Mouse (Mus musculus) lung, adult 18-20 months (tissue): Measurements from ENCODE around the gene Tspoap1.

ENCODE experiments used
- DNase-seq, 2 experiments: peaks; one replicate each; pipeline ENCODE4 v3.0.0; 2022; ENCODE audit warnings: mixed read lengths in 2 of 2

Gene Tspoap1

DNA sequence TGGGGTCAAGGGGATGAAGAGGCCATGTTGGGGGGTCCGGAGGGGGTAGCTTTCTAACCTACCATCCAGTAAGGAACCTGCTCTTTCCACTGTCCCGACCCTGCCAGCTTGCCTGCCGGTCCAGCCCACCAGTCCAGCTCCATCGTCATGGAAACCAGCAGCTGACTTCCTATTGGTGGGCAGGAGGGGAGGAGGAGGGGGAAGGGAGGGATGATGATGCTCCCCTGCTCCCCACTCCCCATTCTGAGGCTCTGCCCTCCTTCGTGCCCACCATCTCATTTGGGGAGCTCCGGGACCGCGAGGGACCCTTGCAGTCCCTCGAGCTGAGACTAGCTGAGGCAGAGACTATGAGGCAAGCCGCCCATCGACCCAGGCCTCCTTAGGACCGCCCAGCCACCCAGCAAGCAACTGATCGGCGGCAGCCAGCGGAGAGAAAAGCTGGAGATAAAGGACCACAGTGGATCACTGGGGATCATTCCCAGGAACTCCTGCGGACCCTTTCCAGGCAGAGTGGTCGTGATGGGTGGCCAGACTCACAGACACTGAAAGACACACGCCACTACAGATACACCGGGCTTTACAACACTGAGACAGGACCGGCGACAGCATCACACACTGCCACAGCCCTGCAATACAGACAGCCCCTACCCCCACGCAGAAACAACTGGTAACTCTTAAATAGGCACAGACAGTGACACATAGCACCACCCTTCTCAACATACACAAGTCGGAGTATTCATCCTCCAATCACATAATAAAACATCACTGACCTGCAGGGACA lies at the start of gene Tspoap1:
TSS of gene Tspoap1 (plus strand) at position 241 of the 781 bp plus-strand sequence.
- no peak for DNase-seq

DNA sequence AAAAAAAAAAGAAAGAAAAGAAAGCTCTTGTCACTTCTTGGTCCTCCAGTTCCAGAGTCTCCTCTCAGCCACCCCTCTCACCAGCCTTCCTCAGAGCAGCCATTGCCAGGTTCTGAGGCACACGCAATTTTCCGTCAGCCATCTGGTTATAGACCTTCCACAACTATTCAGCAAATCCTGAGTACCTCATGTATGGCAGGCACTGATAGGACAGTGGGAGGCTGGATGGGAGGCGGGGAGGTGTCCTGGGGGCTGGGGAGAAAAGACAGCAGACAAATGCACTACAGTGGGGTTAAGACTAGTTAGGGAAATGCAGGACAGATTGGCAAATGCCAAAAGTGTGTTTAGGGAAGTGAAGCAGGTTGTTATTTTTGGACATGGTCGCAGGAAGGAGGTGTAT lies 48.2 kb upstream of the Tspoap1 start:
- DNase-seq, result no peak

DNA sequence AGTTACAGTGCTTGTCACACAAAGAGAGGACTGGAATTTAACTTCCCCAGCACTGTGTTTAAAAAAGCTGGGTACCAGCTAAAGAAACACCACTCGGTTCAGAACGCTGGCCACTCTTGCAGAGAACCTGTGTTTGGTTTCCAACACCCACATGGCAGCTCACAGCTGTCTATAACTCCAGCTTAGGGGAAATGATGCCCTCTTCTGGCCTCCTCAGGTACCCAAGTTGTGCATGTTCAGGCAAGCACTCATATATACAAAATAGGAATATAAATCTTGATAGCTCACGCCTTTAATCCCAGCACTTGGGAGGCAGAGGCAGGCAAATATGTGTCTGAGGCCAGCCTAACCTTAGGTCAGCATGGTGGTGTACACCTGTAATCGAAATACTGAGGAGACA lies 44.3 kb upstream of the Tspoap1 start:
- DNase-seq, result no peak

DNA sequence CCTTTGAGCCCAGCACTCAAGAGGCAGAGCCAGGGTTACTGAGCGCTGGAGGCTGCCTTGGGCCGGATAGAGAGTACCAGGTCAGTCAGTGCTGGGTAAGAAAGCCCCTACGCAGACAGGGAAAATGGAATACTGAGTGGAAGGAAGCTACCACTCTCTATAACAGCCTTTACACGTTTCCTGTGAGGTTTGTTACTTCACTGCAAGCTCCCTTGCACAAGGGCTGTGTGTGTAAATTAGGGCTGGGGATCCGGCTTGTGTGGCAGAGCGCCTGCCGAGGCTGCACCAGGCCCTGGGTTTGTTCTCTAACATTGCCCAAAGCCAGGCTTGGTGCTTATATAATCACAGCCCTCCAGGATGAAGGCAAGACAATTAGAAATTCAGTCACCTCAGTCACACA lies 40.8 kb upstream of the Tspoap1 start:
- DNase-seq, result no peak

DNA sequence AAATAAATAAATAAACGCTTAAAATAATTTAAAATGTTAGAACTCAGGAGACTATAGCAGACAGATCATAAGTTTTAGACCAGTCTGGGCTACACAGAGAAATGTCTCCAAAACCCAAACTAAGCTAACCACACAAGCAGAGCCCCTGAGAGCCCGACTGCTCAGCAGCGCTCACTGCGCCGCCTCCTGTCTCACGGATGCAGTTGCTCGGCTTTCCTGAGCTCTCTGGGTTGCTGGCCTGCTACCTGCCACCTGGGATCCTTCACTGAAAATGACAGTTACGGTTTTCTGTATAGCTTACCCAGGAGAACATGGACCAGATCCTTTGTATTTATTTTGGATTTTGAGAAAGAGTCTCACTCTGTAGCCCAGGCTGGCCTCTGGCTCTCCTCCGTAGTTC lies 40.0 kb upstream of the Tspoap1 start:
- DNase-seq, result no peak

DNA sequence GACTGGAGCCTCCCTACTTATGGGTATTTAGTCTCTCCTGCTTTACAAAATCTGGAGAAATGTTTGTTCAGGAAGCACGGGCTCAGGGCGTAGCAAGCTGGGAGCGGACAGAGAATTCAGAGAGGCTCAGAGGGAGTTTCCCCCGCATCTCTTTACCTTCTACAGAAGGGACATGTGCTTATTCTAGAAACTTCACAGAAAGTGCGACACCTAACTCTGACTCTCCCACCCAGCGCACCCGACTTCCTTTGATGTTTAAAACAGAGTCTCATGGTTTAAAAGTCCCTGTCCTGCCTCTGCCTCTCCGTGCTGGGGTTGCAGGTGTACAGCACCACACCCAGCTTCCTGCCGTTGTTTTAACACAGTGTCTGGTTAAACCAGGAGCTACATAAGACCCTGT lies 39.5 kb upstream of the Tspoap1 start:
- DNase-seq, result no peak

DNA sequence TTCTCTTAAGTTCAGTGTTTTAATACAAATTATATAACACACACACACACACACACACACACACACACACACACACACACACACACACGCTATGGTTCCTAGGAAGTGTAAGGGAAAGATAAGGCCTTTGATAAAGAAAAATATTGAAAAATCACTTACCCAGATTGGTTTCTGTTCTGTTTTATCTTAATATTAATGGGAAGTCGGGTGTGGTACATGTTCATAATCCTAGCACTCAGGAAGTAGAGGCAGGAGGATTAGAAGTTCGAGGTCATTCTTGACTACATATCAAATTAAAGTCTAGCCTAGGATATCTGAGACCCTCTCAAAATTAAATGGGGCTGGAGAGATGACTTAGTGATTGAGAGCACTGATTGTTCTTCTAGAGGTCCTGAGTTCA lies 38.2 kb upstream of the Tspoap1 start:
- DNase-seq, result no peak

DNA sequence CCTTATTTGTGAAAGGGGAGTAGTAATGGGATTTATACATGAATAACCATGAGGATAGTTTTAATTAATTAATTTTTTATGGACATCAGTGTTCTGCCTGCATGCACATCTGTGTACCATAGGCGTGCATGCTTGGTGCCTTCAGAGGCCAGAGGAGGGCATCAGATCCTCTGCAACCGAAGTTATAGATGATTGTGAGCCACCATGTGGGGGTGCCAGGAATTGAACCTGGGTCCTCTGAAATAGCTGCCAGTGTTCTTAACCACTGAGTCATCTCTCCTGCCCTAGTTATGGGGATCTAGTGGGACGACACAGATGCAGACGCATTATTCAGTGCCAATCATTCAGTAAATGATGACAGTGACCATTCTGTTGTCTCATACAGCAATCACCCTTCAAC lies 37.5 kb upstream of the Tspoap1 start:
- DNase-seq, result no peak

DNA sequence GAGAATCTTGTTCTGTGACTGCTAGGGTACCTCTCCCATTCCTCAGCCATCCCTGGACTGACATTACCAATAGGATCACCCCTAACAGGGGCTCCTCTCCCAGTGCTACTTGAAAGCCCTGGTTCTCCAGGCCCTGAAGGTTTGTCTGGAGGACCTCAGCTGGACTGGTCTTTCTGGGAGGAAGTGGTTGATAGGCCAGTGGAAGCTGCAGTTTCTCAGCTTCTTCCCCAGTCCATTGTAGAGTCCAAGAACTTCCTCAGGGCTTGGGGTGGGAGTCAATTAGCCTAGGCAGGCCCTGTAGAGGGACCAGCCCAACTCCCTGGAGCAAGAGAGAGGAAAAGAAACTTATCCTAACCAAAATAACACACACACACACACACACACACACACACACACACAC lies 34.8 kb upstream of the Tspoap1 start:
- DNase-seq, result no peak

DNA sequence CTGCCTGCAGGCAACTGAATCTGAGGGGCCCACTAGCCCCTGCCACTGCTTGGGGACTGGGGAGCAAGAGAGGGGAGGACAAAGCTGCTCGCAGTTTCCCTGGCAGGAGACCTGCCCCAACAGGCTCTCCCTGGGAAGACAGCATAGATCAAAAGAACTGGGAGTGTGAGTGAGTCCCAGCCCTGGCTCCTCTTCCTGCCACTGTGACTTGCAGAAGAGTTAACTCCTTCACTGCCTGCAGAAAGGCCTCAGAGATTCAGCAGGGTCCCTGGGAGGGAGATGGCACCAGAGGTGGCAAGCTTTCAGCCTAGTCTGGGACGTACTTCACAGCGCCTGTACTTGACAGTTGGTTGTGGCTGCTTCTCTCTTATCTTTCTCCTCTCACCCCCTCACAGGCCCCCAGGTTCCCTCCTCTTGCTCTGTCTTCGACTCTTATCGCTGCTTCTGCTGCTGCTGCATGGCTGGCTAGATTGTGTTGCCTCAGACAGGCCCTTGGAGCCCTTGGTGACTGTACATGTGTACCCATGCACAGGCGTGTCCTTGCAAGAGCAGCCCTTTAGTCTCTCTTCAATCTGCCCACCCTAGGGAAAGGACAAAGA lies 34.3 kb upstream of the Tspoap1 start:
- no peak for DNase-seq

DNA sequence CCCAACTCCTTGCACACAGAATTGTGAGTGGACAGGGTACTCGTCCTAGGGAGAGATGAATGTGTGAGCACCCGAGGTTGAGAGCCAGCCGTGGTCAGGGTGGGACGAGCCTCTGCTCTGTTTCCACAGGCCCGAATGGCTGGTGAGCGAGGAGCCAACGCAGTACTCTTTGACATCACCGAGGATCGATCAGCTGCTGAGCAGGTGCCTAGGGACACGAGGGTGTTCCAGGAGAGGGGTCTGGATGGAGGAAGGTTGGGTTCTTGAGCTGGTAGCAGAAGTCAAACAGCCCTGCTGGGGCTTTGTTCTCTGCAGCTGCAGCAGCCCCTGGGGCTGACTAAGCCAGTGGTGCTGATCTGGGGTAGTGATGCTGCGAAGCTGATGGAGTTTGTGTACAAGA lies 33.3 kb upstream of the Tspoap1 start:
- DNase-seq, result no peak

DNA sequence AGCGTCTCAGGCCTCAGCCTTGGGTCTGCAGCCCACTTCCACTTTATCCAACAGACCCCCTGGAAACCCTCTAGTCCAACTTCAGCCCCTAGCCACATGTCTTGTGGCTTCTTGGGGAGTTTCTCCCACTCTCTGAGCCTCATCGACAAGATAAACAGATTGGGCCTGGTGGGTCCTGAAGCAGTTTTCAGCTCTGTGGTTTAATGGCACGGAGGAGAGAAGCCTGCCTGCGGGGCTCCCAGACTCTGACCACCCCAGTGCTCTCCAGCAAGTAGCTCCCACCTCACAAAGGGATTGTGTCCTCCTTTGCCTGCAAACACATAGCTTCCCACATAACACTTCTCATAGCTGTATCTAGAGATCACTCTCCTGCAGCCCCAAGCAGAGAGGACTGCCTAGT lies 32.9 kb upstream of the Tspoap1 start:
- DNase-seq, result no peak

DNA sequence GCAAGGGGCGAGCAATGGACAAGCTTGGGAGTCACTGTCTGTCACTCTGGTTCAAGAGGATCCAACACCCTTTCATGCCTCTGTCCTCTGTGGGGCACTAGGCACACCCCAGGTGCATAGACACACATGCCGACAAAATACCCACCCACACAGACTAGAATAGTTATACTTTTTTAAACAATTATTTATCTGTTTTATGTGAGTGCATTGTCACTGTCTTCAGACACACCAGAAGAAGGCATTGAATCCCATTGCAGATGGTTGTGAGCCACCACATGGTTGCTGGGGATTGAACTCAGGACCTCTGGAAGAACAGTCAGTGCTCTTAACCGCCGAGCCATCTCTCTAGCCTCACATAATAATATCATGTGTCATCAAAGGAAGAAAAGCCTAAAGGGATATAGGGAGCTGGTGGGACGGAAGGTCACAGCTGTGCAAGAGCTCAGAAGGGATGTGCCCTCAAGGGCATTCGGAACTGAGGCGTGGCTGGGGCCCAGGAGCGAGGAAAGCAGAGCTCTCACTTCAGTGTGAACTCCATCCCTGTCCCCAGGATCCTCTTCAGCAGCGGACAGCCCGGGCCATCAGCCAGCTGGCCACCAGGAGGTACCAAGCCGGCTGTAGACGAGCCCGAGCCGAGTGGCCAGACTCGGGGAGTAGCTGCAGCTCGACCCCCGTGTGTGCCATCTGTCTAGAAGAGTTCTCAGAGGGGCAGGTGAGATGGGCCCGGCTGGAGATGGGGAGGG lies 31.3 kb upstream of the Tspoap1 start:
- no peak for DNase-seq

DNA sequence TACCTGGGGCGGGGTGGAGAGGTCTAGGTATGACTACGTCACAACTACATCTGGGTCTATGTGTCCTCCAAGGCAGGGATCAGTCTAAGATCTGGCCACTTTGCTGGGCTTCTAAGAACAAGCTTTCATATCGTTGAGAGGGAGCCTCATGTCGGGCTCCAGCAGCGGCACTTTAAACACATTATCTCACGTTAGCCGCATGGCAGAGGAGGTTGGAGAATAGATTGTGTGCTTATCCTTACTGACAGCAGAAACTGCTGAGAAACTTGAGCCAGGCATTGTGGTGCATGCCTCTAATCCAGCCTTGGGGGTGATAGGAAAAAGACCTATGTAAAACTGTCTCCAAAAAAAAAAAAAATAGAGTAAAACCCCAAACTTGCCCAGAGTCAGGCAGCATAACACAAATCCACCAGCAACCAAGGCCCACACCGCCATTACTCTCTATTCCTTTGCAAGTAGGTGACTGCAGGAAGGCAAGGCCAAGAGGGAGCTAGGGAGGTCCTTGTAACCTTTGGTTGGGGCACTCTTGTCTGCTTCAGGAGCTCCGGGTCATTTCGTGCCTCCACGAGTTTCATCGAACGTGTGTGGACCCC lies 30.7 kb upstream of the Tspoap1 start:
- DNase-seq, result no peak

DNA sequence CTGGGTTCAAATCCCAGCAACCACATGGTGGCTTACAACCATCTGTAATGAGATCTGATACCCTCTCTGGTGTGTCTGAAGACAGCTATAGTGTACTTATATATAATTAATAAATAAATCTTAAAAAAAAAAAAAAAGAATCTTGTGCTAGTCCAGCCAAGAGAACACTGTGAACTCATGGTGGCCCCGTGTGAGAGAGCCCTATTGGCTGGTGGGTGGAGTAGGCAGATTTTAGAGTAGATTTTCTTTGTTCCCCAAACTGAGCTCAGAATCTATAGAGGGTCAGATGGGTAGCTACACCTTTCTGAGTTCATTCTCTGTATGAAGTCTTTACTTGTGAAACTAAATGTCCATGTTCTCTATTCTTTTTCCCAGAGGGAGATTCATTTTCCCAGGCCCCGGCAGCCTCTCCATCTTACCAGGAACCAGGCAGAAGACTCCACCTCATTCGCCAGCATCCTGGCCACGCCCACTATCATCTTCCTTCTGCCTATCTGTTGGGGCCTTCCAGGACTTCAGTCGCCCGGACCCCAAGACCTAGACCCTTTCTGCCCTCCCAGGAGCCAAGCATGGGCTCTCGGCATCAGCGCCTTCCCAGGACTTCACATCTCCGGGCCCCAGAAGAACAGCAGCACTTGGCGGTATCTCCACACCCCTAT lies 29.6 kb upstream of the Tspoap1 start:
- no peak for DNase-seq

DNA sequence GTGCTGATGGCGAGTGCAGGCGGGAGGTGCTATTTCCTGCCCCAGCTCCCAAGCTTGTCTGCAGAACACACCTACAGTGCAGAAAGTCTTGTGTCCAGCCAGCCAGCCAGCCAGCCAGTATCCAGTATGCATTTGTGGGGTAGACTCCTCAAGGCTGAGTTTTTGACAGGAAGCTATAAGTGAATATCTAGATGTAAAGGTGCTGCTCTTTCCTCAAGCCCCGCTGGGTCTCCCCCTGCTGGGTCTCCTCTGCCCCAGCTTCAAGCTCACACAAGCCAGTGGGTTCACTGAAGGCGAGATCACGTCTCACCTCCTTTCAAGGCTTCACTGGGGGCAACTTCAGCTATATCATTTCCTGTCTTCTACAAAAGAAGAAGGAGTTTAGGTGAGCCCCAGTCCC lies 26.0 kb upstream of the Tspoap1 start:
- no peak for DNase-seq

DNA sequence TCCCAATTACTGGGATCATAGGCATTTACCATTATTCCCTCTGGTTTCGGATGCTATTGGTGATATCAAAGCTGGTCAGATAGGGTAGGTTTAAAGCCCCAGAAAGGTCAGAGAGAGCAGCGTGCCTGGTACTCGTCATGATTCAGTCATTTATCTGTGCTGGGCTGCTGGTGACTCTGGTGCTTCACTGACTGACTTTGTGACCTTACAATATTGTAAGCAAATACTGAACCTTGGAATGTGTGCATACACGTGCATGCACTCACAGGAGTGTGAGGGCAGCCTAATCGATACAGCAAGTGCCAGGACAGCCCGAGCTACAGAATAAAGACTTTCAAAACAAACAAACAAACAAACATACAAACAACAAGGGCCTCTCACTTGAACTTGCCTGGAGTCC lies 24.6 kb upstream of the Tspoap1 start:
- no peak for DNase-seq

DNA sequence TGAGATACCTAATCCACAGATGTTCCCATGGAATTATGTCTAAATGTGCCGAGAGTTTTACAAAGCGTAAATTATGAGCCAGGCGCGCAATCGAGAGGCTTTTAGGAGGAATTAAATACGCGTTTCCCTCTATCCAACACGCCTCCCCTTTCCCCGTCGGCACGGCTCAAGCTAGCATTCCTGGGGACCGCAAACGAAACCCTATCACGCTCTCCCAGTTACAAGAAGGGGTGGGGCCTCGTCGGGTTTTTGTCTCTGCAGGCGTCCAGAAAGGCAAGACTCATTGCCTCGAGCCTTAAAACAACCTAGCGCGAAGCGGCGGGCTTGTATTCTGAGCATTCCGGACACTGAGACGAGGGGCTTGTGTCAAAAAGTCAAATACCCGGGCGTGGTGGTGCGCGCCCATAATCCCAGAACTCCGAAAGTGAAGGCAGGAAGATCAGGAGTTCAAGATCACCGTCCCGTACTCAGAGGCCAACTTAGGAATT lies 23.6 kb upstream of the Tspoap1 start:
- peak; percentile 78 to 82 for DNase-seq

DNA sequence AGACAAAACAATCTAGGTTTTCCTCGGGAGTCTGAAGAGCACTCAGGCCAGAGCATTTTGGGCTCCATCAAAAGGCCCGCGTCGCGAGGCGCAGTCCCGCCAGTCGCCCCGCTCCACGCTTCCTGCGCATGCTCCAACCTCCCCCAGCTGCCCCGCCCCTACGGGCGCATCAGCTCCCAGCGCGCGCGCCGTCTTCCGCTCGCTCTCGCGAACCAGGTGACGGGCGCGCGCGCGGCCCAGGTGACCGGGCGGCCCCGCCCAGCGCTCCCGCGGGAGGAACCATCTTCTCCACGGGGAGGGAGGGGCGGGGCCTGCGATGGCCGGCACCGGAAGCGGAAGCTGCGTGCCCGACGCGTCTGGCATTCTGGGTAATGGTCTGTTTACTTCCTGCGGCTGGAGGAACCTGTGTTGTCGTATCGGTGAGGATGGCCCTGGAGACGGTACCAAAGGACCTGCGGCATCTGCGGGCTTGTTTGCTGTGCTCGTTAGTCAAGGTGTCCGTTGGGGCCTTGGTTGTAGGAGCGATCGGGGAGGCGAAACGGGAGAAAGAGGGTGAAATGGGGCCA lies 23.1 kb upstream of the Tspoap1 start, which contains the start of gene Supt4a:
TSS of gene Supt4a (plus strand) at position 378 of the 566 bp plus-strand sequence.
- peak; percentile 94 to 96 for DNase-seq

DNA sequence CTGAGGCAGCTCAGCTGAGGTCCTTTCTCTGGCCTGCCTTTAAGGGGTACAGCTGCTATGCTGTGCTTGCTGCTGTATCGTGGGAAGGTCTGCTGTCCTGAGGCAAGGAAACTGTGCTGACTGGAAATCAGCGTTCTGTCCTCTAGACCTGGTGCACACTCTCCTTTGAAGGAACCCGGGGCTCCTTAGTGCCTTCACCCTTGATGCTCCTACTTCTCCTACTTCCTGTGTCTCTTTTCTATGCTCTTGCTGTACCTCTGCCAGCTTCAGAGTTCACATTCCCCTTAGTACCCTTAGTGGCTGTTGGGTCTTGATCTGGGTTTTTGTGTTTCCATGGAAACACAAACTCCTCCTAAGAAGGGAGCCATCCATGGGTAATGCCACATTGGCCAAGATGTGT lies 16.6 kb upstream of the Tspoap1 start:
- DNase-seq, result no peak

DNA sequence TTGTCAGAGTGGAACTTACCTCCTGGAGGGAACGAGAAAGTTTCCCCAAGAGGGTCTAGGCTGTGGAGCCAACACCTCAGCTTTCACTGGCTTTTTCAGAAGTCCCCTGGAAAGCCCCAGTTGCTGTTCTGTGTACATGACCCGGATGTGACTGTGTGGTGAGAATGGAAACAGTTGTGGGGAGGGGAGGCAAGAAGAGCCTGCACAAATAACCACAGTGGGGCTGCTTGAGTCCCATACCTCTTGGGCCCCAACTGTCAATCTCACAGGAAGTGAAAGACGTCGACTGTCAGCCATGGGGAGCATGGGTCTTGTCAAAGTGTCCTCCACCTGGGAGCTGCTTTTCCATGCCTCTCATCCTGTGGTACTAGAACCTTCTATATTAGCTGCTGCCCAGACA lies 15.4 kb upstream of the Tspoap1 start:
- no peak for DNase-seq
